Mouse (Mus musculus) adrenal gland, postnatal 10 days (tissue): ENCODE measurements around the gene Gch1. TPM values are rescaled to one million over a fixed set of nuclear protein-coding genes. Genes with fewer than 3 reads are reported as not detected.

ENCODE experiments used
- DNase-seq: peaks from one replicate; pipeline ENCODE4 v3.0.0; 2021; ENCODE audit warnings: mixed read lengths
- long read RNA-seq, 2 experiments: library from polyadenylated mRNA; stranded (forward); transcript quantifications; one replicate each; pipeline ENCODE4 v2.0.0; 2021
- total RNA-seq, 2 experiments: library from RNA; stranded (reverse); gene quantifications; 2 replicates each; pipeline ENCODE4 v1.2.3; 2021

The Gch1 gene
- 10 to 100 TPM; 33.4 to 40.4 TPM for total RNA-seq
- long read RNA-seq, experiment 1, transcript Gch1-201 (6 exons, 2,775 nt) = major isoform, 139 of 169 reads
- long read RNA-seq, experiment 1, partial matches to known transcripts = 0 of 169 reads
- long read RNA-seq, experiment 1, other reads (novel, unspliced or antisense) = 30 of 169 reads
- long read RNA-seq, experiment 2, transcript Gch1-201 (6 exons, 2,775 nt) = major isoform, 56 of 67 reads
- long read RNA-seq, experiment 2, partial matches to known transcripts = 2 of 67 reads
- long read RNA-seq, experiment 2, other reads (novel, unspliced or antisense) = 9 of 67 reads

- DNase-seq = peak; percentile 94
These were observed at the start of gene Gch1 for GRCm38 (mm10) chr14:47188848-47189634. Gene Gch1, minus strand, starts transcription at chr14:47189413.

- no peak for DNase-seq
These were observed 48.1 kb upstream of the Gch1 start for GRCm38 (mm10) chr14:47237286-47237685.

GRCm38 (mm10) chr14:47236491-47236890 lies 47.3 kb upstream of the Gch1 start:
- no peak for DNase-seq

DNA sequence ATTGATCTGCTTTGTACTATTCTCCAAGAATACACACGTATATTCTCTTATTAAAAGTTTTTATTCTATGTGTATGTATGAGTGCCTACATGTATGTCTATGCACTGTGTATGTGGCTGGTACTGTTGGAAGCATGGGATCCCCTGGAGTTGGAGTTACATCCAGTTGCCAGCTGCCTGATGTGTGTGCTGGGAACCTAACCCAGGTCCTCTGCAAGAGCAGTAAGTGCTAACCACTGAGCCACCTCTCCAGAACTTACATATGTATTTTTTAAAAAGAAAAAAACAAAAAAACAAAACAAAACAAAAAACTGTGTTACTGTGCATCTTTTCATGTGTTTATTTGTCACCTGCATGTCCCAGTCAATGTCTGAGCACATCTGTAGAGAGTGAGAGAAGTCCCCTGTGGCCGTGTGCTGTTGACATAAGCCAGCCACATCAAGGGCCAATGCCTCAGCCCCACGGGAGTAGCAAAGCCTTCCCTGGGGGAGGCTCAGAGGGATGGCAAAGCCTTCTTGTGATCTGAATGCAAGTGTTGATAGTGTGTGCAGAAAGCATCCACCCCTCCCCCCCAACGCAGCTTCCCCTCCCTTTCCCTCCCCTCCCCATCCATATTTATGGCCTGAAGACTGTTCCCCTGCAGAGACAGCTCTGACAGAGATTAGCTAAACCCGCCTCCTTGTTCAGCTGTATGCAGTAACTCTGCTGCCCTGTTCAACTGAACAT lies 45.5 kb upstream of the Gch1 start:
- DNase-seq = no peak

GRCm38 (mm10) chr14:47234032-47234431 lies 44.8 kb upstream of the Gch1 start:
- no peak for DNase-seq

DNA sequence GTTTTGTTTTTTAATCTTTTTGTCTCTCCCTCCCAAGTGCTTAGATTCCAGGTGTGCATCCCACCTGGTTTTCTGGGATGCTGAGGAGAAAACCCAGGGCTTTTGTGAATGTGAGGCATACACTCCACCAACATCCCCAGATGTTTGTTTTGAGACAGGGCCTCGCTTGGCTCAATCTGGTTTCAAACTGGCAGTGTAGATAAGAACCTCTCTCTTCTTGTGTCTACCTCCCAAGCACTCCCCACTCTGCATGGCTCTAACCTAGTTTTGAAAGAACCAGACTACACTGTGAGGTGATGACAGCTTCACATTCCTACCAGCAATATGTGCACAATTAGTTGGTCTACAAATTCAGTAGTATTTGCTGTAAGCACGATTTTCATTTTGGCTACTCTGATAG lies 44.4 kb upstream of the Gch1 start:
- DNase-seq = no peak

- DNase-seq = no peak
These were observed 40.7 kb upstream of the Gch1 start for GRCm38 (mm10) chr14:47229796-47230376.

DNA sequence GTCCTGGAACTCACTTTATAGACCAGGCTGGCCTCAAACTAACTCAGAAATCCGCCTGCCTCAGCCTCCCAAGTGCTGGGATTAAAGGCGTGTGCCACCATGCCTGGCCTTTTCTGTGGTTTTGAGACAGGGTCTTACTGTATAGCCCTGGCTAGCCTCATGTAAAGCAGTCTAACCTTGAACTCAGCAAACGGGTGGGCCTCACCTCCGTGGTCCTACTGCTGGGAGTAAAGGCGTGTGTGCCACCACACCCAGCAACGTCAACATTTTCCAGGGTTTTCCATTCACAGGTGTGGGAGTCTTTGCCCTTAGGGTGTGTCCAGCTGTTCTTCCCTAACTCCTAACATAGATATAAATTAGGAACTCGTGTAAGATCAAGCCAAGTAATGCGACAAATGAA lies 36.7 kb upstream of the Gch1 start:
- no peak for DNase-seq

DNA sequence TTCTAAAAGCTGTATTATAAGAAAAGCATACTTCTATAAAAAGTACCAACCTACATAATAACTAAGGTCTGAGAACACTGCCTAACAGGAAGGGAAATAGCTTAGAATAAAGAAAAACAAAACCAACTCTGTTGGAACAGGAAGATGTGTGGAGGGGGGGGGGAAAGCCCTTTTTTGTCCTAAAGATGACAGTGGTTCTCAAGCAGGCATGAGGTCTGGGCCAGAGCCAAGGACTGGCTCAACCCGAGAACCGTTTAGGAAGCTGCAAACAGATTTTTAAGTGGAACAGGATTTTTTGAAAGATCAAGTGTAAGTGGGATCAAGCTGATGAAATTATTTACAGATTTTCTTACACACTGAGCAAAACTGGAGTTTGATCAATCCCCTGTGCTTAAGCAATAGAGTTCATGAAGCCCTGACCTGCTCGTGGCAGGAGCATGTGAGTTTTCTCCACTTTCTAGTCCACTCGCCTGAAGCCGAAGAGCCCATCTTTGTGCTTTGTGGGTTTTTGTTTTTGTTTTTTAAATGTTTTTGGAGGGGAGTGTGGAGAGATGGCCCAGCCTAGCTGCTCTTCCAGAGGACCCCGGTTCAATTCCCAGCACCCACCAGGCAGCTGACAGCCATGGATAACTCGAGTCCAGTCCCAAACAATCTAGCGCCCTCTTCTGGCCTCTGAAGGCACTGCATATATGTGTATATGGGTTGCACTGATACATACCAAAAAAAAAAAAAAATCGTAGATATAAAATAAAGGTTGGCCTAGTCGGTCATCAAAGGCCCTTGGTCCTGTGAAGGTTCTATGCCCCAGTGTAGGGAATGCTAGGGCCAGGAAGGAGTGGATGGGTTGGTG lies 35.5 kb upstream of the Gch1 start:
- no peak for DNase-seq

DNA sequence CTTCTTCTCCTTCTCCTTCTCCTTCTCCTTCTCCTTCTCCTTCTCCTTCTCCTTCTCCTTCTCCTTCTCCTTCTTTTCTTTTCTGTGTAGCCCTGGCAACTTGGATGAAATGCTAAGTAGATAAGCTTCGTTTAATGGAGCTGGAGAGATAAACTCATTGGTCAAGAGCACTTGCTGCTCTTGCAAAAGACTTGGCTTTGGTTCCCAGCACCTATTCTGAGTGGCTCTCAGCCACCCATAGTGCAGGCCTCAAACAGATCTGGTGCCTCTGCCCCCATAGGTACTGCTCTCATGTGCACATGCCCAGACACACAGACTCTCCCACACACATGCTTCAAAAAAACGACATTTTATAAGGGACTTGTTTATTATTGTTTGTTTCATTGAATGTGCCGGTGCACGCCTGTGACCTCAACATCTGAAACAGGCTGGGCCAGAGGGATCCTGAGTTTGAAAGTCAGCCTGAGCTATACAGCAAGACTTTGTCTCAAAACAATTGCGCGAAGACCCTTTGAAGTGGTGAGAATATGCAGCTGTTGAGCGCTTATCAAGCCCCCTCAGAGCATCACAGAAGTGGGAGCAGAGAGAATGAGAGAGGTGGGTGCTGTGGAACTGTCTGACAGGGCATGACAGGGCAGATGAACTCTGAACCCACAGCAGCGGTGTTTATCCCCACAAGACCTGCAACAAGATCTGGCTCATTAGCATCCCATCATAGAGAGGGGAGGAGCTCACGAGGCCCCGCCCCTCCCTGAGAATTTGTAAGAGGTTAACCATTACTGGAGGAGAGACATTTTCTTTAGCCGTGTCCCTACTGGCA lies 33.6 kb upstream of the Gch1 start:
- DNase-seq = no peak

- DNase-seq = no peak
These were observed 32.4 kb upstream of the Gch1 start for GRCm38 (mm10) chr14:47221567-47221966.

GRCm38 (mm10) chr14:47220231-47221025 lies 31.2 kb upstream of the Gch1 start:
- no peak for DNase-seq

- DNase-seq = peak; percentile 21
These were observed 29.8 kb upstream of the Gch1 start for GRCm38 (mm10) chr14:47218766-47219606.

GRCm38 (mm10) chr14:47216541-47216940 lies 27.3 kb upstream of the Gch1 start:
- no peak for DNase-seq

GRCm38 (mm10) chr14:47214367-47214766 lies 25.2 kb upstream of the Gch1 start:
- no peak for DNase-seq

GRCm38 (mm10) chr14:47213305-47213704 lies 24.1 kb upstream of the Gch1 start:
- no peak for DNase-seq

GRCm38 (mm10) chr14:47209669-47210164 lies 20.5 kb upstream of the Gch1 start:
- DNase-seq = no peak

DNA sequence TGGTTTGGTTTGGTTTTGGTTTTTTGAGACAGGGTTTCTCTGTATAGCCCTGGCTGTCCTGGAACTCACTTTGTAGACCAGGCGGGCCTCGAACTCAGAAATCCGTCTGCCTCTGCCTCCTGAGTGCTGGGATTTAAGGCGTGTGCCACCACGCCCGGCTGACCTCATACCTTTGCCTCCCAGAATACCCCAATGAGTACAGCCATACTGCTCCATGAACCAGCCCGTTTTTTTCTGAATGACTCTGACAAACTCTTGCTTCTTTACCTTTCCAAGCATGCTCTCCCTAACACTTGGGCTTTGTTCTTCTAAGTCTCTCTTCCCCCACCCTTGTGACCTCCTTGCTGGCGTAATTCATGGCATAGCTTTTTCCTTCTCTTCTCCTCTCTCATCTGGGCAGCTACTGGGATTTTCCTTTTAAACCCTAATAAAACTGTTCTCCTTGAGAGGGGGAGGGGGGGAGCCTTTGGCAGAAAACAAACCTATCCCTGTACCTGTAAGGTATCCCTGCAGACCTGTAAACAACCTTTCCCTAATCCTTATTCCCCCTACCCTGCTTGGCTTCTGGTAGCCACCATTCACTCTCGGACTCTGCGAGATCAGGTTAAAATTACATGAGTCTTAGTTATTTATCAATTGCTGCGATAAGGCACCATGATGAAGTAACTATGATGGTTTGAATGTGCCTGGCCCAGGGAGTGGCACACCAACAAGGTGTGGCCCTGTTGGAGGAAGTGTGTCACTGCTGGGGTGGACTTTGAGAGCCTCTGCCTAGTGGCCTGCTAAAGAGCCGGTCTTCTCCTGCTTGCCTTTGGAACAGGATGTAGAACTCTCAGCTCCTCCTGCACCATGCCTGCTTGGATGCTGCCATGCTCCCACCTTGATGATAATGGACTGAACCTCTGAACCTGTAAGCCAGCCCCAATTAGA lies 19.6 kb upstream of the Gch1 start:
- no peak for DNase-seq
